Mouse (Mus musculus): ENCODE measurements around the gene Ammecr1. TPM values are rescaled to one million over a fixed set of nuclear protein-coding genes. Genes with fewer than 3 reads are reported as not detected.

Ammecr1 gene
- total RNA-seq, 1 experiment: 10.1 TPM

DNA sequence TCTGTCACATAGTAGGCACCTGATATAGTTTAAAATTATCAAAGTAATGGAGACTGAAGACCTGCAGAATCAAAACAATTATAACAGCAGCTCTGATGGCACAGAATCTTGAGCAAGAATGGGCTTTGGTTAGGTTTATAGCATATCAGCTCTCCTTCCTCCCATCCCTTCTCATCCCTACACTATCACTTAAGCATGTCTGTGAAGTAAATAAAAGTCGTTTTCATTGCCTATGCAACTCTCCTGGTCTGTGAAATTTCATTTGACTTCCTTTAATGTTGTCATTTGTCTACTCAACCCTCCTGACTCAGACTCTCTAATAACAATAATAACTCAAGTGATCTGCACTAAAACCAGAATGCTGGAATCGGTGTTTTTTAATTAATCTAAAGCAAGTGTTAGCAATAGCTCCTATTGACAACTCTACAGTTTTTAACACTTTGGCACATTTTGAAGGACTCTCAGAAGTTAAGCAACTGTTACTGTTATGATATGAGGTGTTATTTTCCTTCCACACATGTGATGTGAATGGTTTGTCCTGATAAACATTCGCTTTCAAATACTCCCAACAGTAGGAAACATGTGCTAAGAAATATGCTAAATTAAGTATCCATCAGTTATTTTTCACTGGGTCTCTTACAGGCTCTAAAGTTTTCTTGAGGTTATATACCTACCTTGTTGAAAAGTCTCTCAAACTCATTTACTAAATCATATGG is 37.8 kb upstream of the Ammecr1 start:
- no peaks in the 10 kb centered on the region for H3K9me3 ChIP-seq (ENCODE audit: control insufficient read depth, insufficient read depth, low read depth, low read length)
- no peaks in the 10 kb centered on the region for H3K36me3 ChIP-seq (ENCODE audit: control insufficient read depth, insufficient read depth, low read length, poor library complexity, severe bottlenecking)
- no peak for TF ChIP-seq CHD2 (IDR thresholded peaks at IDR 0.05; ENCODE audit: low read depth, low read length)
- no peak for TF ChIP-seq ZNF384 (IDR thresholded peaks at IDR 0.05; ENCODE audit: low read depth, low read length)
- TF ChIP-seq MAFK (IDR thresholded peaks at IDR 0.05; ENCODE audit: insufficient read depth, low read depth, low read length): no peak
- no peak for TF ChIP-seq HCFC1 (IDR thresholded peaks at IDR 0.05; ENCODE audit: borderline replicate concordance, insufficient read depth, low read length)
- TF ChIP-seq ZC3H11A (IDR thresholded peaks at IDR 0.05; ENCODE audit: borderline replicate concordance, low read depth, low read length): no peak
- in situ Hi-C loops (cut with MboI; ENCODE audit: low sequenced_read_pairs in 2 of 2, unreplicated experiment in 2 of 2): no loop called here
- no peaks in the 10 kb centered on the region for H3K4me1 ChIP-seq (ENCODE audit: control insufficient read depth in 2 of 2, insufficient read depth in 2 of 2, low read length in 2 of 2, poor library complexity in 1 of 2)
- no peak overlapping the region for H3K27ac ChIP-seq (ENCODE audit: insufficient read depth, low read depth, low read length, poor library complexity, severe bottlenecking)
- DNase-seq (ENCODE audit: low read depth, low spot score): no peak
- no peak overlapping the region for H3K9ac ChIP-seq (ENCODE audit: insufficient read depth, low read depth, low read length, poor library complexity, severe bottlenecking)
- no peak overlapping the region for H3K4me3 ChIP-seq (ENCODE audit: insufficient read depth in 1 of 2, low read depth in 1 of 2, low read length in 2 of 2, poor library complexity in 1 of 2, severe bottlenecking in 1 of 2)

DNA sequence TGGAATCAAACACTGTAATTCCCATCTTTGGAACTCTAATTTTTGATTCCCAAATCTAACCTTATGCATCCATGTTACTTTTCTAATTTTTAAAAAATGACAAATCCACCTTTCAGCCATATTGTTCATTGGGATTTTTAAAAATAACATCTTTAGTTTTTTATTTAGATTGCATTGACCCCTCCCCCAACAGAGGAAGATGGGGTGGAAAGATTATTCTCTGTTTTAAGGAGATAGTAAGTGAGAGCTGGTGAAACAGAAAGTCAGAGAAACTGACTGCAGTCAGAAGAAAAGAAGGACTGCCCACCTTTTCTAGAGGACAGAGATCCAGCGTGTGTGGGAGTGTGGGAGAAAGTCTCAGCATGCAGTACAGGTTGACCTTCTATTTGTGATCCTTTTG is 30.7 kb upstream of the Ammecr1 start:
- H3K36me3 ChIP-seq (ENCODE audit: control insufficient read depth, insufficient read depth, low read length, poor library complexity, severe bottlenecking): no peaks in the 10 kb centered on the region
- no peak overlapping the region for H3K4me3 ChIP-seq (ENCODE audit: insufficient read depth in 1 of 2, low read depth in 1 of 2, low read length in 2 of 2, poor library complexity in 1 of 2, severe bottlenecking in 1 of 2)
- in situ Hi-C loops (cut with MboI; ENCODE audit: low sequenced_read_pairs in 2 of 2, unreplicated experiment in 2 of 2): no loop called here
- H3K4me1 ChIP-seq (ENCODE audit: control insufficient read depth in 2 of 2, insufficient read depth in 2 of 2, low read length in 2 of 2, poor library complexity in 1 of 2): no peaks in the 10 kb centered on the region
- TF ChIP-seq CHD2 (IDR thresholded peaks at IDR 0.05; ENCODE audit: low read depth, low read length) (no peak), MAFK (IDR thresholded peaks at IDR 0.05; ENCODE audit: insufficient read depth, low read depth, low read length) (no peak), ZC3H11A (IDR thresholded peaks at IDR 0.05; ENCODE audit: borderline replicate concordance, low read depth, low read length) (no peak), ZNF384 (IDR thresholded peaks at IDR 0.05; ENCODE audit: low read depth, low read length) (no peak), HCFC1 (IDR thresholded peaks at IDR 0.05; ENCODE audit: borderline replicate concordance, insufficient read depth, low read length) (no peak)
- DNase-seq (ENCODE audit: low read depth, low spot score): no peak
- no peak overlapping the region for H3K27ac ChIP-seq (ENCODE audit: insufficient read depth, low read depth, low read length, poor library complexity, severe bottlenecking)
- no peak overlapping the region for H3K9ac ChIP-seq (ENCODE audit: insufficient read depth, low read depth, low read length, poor library complexity, severe bottlenecking)
- H3K9me3 ChIP-seq (ENCODE audit: control insufficient read depth, insufficient read depth, low read depth, low read length): no peaks in the 10 kb centered on the region

DNA sequence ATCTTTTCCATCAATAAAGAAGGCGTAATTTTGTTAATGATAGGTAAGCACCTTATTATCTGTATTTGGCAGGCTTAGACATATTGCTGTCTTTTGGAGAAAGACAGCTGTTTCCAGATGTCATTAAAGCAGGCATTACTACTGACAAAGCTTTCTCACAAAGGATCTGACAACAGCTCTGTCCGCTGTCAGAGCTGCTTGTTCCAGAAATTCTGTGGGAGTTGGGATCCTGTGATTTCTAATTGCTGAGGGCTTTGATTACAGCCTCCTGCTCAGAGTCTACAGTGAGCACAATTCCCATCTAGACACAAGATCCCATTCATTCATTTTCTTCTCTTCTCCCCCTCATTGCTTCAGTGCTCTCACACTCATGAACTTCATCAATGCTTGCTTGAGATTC is 28.0 kb upstream of the Ammecr1 start:
- Histone ChIP-seq H3K4me3 (ENCODE audit: insufficient read depth in 1 of 2, low read depth in 1 of 2, low read length in 2 of 2, poor library complexity in 1 of 2, severe bottlenecking in 1 of 2) (no peak overlapping the region), H3K36me3 (ENCODE audit: control insufficient read depth, insufficient read depth, low read length, poor library complexity, severe bottlenecking) (no peaks in the 10 kb centered on the region), H3K4me1 (ENCODE audit: control insufficient read depth in 2 of 2, insufficient read depth in 2 of 2, low read length in 2 of 2, poor library complexity in 1 of 2) (no peaks in the 10 kb centered on the region), H3K9ac (ENCODE audit: insufficient read depth, low read depth, low read length, poor library complexity, severe bottlenecking) (no peak overlapping the region), H3K27ac (ENCODE audit: insufficient read depth, low read depth, low read length, poor library complexity, severe bottlenecking) (no peak overlapping the region), H3K9me3 (ENCODE audit: control insufficient read depth, insufficient read depth, low read depth, low read length) (no peaks in the 10 kb centered on the region)
- in situ Hi-C loops (cut with MboI; ENCODE audit: low sequenced_read_pairs in 2 of 2, unreplicated experiment in 2 of 2): no loop called here
- no peak for DNase-seq (ENCODE audit: low read depth, low spot score)
- no peak for TF ChIP-seq HCFC1 (IDR thresholded peaks at IDR 0.05; ENCODE audit: borderline replicate concordance, insufficient read depth, low read length)
- no peak for TF ChIP-seq CHD2 (IDR thresholded peaks at IDR 0.05; ENCODE audit: low read depth, low read length)
- no peak for TF ChIP-seq ZC3H11A (IDR thresholded peaks at IDR 0.05; ENCODE audit: borderline replicate concordance, low read depth, low read length)

DNA sequence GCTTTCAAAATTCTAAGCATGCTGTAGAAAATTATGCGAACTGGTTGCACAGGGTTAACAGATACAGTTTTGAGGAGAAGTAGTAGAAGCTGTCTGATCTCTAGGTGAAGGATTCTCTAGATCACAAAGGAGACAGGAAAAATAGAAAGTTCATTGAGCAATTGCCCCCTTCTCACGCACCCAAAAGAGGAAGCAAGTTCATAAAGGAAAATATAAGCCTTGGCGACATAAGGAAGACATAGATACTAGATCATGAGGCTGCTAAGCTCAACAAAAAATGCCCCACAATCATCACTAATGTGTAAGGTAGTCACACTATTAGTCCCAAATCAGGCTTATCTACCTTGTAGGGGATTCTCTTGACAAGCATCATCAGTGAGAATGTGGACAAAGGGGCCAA is 17.6 kb upstream of the Ammecr1 start:
- Histone ChIP-seq H3K4me1 (ENCODE audit: control insufficient read depth in 2 of 2, insufficient read depth in 2 of 2, low read length in 2 of 2, poor library complexity in 1 of 2) (no peaks in the 10 kb centered on the region), H3K27ac (ENCODE audit: insufficient read depth, low read depth, low read length, poor library complexity, severe bottlenecking) (no peak overlapping the region), H3K4me3 (ENCODE audit: insufficient read depth in 1 of 2, low read depth in 1 of 2, low read length in 2 of 2, poor library complexity in 1 of 2, severe bottlenecking in 1 of 2) (no peak overlapping the region), H3K9me3 (ENCODE audit: control insufficient read depth, insufficient read depth, low read depth, low read length) (no peaks in the 10 kb centered on the region), H3K36me3 (ENCODE audit: control insufficient read depth, insufficient read depth, low read length, poor library complexity, severe bottlenecking) (no peaks in the 10 kb centered on the region), H3K9ac (ENCODE audit: insufficient read depth, low read depth, low read length, poor library complexity, severe bottlenecking) (no peak overlapping the region)
- TF ChIP-seq HCFC1 (IDR thresholded peaks at IDR 0.05; ENCODE audit: borderline replicate concordance, insufficient read depth, low read length): no peak
- in situ Hi-C loops (cut with MboI; ENCODE audit: low sequenced_read_pairs in 2 of 2, unreplicated experiment in 2 of 2): no loop called here
- no peak for DNase-seq (ENCODE audit: low read depth, low spot score)

DNA sequence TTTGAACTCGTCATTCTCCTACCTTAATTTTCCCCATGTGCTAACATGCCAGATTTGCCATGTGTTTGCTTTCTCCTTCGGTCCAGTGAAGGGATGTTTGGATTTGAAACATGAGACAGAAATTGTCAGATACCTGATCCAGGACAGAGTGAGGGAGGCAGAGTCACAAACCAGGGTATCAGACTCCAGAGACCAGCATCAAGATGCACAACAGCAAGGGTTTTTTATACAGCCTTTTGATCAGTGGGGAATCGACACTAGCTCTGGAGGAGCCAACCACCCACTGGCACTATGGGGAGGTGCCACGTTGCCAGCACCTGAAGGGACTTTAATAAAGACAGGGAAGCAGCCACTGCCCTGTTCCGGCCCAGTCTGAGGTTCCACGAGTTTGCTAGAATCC is 17.1 kb upstream of the Ammecr1 start:
- Histone ChIP-seq H3K9me3 (ENCODE audit: control insufficient read depth, insufficient read depth, low read depth, low read length) (no peaks in the 10 kb centered on the region), H3K4me3 (ENCODE audit: insufficient read depth in 1 of 2, low read depth in 1 of 2, low read length in 2 of 2, poor library complexity in 1 of 2, severe bottlenecking in 1 of 2) (no peak overlapping the region), H3K36me3 (ENCODE audit: control insufficient read depth, insufficient read depth, low read length, poor library complexity, severe bottlenecking) (no peaks in the 10 kb centered on the region), H3K4me1 (ENCODE audit: control insufficient read depth in 2 of 2, insufficient read depth in 2 of 2, low read length in 2 of 2, poor library complexity in 1 of 2) (no peaks in the 10 kb centered on the region), H3K27ac (ENCODE audit: insufficient read depth, low read depth, low read length, poor library complexity, severe bottlenecking) (no peak overlapping the region), H3K9ac (ENCODE audit: insufficient read depth, low read depth, low read length, poor library complexity, severe bottlenecking) (no peak overlapping the region)
- DNase-seq (ENCODE audit: low read depth, low spot score): no peak
- in situ Hi-C loops (cut with MboI; ENCODE audit: low sequenced_read_pairs in 2 of 2, unreplicated experiment in 2 of 2): no loop called here
- TF ChIP-seq MAFK (IDR thresholded peaks at IDR 0.05; ENCODE audit: insufficient read depth, low read depth, low read length): no peak
- no peak for TF ChIP-seq HCFC1 (IDR thresholded peaks at IDR 0.05; ENCODE audit: borderline replicate concordance, insufficient read depth, low read length)
- TF ChIP-seq CHD2 (IDR thresholded peaks at IDR 0.05; ENCODE audit: low read depth, low read length): no peak
- TF ChIP-seq ZNF384 (IDR thresholded peaks at IDR 0.05; ENCODE audit: low read depth, low read length): no peak
- TF ChIP-seq ZC3H11A (IDR thresholded peaks at IDR 0.05; ENCODE audit: borderline replicate concordance, low read depth, low read length): no peak

All from ES-E14 (cell line).